Mouse (Mus musculus): Measurements from ENCODE around the gene Avpr1b.
A peak's percentile ranks its signal among the peaks of the same experiment; 100 is the strongest.
"Not testable (repeated sequence)": the region's sequence is repeated elsewhere in the genome, so short reads cannot be mapped to it uniquely, and the experiment has no call there.

Gene Avpr1b

GRCm38 (mm10) chr1:131619348-131619747 lies 20.3 kb downstream of the Avpr1b start:
- DNase-seq, result no peak

GRCm38 (mm10) chr1:131623644-131624043 lies 24.6 kb downstream of the Avpr1b start:
- DNase-seq, result no peak

DNA sequence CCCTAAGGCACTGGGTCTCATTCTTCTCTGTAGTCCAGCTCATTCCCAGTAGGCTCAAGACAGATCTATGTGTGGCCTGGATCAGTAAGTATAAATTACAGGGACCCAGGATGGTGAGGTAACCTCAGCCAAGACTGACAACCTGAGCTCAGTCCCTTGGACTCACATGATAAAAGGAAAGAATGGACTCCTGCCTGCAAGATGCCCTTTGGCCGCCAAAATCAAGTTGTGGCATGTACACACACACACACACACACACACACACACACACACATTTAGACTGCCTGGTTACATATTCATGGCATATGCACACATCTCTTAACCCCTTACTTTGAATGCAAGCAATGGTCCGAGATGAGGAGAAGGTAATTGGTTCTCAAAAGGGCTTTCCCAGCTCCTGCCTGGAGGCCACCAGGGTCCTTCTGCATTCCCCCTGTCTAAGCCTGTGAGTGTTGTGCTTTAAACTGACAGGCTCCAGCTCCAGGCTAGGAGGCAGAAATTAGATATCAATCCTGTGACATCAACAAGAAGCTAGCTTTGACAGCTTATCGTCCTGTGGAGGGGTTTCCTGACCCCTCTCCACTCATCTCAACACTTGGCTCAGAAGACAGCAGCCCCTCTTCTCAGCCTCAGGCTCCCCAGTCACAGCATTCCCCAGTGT lies 25.3 kb downstream of the Avpr1b start:
- DNase-seq, result no peak

- DNase-seq, result no peak
Observed at GRCm38 (mm10) chr1:131626200-131626599, 27.2 kb downstream of the Avpr1b start.

DNA sequence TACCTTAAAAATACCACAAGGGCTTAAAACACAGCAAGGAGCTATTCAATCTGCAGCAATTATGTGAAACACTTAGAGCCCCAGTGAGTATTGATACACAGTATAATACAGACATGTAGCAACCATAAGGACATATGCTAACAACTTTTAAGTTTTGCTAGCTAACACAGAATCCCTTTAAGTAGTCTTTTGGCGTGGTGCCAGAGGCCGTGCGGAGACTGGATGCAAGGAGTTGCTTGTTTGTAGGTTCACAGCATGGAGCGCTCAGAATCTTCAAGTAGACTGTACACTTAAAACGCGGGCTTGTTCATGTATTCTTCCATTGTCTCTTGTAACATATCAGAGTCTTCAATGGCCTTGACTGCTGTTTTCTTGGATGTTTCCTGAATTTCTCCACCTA lies 33.2 kb downstream of the Avpr1b start:
- DNase-seq, result not testable (repeated sequence)

- DNase-seq, result no peak
Observed at GRCm38 (mm10) chr1:131634495-131634894, 35.5 kb downstream of the Avpr1b start.

DNA sequence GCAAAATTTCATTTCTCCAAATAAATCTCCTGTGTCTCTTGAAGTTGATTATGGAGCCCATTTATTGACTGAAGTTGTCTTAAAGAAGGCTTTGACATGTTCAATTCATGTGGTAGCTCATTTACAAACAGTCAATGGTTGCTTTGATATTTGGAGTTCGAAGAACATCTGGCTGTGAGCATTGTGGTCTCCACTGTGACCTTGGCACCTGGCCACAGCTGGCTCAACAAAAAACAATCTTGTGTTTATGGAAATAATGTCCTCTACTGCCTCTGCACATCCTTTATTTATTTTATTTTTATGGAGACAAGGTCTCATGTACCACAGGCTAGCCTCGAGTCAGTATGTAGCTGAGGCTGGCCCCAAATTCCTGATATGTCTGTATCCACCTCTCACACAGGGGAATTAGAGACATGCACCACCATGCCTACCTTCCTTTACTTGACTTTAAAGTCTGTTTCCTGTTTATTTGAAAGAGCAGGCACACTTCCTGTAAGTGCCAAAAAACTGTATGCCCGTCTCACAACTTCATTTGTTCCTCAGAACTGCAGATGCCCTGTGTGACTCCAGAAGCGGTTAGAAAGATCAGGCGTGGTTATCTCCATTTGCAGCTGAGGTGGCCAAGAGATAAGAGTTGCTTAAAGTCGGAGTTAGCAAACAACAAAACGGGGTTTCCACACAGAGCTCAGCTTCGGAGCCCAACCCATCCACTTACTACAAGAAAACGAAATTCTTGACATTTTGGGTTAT lies 38.9 kb downstream of the Avpr1b start, which contains the start of gene Ctse:
TSS of gene Ctse (plus strand) at position 516 of the 750 bp plus-strand sequence.
- DNase-seq, result no peak

DNA sequence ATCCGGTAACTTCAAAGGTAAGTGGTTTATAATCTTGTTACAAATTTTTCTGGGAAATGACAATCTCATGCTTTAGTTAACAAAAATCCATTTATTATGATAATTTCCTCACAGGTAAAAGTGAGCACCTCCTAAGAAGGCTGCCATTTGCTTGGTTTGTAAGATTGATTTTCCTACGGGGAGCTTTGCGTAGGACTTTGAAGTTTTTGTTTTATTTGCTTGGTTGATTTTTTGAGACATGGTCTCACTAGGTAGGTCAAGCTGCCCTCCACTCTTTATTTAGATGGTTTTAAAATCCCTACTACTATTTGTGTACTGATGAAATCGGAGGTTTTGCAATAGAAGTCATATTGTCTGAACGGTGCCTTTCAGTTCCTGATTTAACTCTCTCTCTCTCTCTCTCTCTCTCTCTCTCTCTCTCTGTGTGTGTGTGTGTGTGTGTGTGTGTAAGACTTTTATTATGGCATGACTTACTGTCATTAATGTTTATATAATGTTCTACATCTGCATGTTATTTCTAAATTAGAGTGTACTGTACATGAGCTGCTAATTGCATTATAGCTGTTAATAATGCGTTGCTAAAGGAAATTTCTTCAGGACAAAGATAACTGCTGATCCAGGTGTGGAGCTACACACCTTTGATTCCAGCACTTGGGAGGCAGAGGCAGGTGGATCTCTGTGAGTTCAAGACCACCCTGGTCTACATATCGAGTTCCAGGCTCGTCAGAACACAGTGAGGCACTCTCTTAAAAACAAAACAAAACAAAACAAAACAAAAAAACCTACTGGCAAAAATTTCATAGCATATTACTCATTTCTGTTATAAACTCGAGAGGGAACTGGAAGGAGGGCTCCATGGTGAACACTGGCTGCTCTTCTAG lies 39.7 kb downstream of the Avpr1b start:
- DNase-seq, result no peak

- DNase-seq, result no peak
Observed at GRCm38 (mm10) chr1:131640062-131640461, 41.0 kb downstream of the Avpr1b start.

DNA sequence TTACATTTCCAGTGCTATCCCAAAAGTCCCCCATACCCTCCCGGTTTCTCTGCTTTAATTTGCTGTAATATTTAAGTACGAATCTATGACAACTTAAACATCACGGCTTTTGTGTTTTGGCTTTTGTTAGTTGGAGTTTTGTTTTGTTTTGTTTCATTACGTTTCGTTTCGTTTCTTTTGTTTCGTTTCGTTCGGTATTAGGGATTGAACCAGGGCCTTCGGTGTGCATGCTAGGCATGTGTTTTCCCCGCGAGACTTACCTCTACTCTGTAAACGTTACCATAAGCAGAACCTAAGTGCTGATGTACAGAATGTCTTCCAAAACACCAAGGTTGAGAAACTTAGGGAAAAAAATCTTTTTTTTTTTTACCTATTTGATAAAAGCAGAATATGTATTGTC lies 42.5 kb downstream of the Avpr1b start:
- DNase-seq, result no peak

- no peak for DNase-seq
Observed at GRCm38 (mm10) chr1:131642251-131642650, 43.2 kb downstream of the Avpr1b start.

DNA sequence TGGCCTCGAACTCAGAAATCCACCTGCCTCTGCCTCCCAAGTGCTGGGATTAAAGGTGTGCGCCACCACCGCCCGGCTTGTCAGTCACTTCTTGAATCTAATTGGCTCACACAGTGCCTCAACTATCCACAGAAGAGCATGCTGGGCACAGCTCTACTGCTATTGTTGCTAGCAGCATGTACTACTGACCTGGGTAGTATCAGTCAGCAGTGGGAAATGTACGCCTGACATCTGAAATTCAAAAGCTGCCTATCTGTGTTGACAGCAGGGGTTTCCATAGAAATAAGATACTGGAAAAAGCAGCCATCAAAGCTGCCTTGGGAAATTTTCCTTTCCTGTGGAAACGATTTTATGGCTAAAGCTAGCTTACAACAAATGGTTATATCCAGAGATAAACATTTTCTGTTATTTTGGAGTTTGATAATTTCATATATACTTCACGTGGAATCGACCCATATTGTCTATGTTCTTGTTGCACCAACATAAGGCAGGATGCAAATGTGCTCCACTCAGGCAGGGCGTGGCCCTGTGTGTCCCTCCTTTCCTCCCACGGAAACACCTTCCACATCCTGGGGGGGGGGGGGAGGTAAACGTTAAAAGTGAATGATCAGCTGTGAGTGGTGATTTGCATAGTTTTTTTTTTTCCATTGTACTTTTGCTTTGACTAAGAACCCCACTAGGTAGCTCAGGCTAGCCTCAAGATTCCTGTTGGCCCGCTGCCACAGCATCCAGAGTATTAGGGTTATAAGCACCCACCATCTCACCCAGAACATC lies 53.8 kb downstream of the Avpr1b start:
- DNase-seq, result no peak

DNA sequence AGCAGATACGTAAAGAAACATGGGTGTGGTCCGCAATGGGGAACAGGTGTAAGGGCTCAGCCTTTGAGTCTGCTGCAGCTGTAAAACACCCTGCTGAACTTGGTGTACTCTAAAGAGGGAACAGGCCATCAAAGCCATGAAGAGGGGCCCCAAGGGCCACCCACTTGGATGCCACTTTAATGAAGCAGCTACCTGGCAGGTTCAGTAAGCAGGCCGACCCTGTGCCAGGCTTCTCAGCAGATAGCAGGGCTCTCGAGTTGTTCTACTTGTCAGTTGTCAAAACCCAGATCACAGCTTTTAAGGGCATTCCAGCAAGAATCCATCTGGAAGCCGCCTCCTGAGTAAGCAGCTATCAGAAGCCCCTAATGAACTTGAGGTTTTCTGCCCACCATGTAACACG lies 56.6 kb downstream of the Avpr1b start:
- no peak for DNase-seq

- peak; percentile 96 for DNase-seq
Observed at GRCm38 (mm10) chr1:131657945-131658354, 58.9 kb downstream of the Avpr1b start.

- no peak for DNase-seq
Observed at GRCm38 (mm10) chr1:131659512-131660085, 60.6 kb downstream of the Avpr1b start.

DNA sequence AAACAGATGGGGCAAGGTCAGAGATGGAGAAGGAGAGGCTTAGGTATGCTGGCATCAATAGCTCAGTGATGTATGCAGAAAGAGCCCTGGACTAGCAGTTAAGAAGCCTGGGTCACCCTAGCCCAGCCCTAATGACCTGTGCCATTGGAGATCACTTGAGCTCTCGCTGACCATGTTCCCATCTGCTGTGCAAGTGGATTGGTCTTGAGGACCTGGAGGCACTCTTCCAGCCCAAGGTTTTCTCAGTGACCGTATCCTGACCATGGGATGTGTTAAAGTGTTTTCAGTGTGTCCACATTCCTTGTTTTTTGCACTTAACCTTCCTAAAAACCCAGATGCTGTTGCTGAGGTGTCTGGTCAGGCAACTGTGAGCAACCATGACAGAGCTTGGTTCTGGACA lies 61.2 kb downstream of the Avpr1b start:
- DNase-seq, result no peak

GRCm38 (mm10) chr1:131660716-131661472 lies 61.9 kb downstream of the Avpr1b start:
- no peak for DNase-seq

Data from embryo, embryonic 11 days (tissue).